Mouse (Mus musculus): ENCODE data around the gene Gpr19.

DNA sequence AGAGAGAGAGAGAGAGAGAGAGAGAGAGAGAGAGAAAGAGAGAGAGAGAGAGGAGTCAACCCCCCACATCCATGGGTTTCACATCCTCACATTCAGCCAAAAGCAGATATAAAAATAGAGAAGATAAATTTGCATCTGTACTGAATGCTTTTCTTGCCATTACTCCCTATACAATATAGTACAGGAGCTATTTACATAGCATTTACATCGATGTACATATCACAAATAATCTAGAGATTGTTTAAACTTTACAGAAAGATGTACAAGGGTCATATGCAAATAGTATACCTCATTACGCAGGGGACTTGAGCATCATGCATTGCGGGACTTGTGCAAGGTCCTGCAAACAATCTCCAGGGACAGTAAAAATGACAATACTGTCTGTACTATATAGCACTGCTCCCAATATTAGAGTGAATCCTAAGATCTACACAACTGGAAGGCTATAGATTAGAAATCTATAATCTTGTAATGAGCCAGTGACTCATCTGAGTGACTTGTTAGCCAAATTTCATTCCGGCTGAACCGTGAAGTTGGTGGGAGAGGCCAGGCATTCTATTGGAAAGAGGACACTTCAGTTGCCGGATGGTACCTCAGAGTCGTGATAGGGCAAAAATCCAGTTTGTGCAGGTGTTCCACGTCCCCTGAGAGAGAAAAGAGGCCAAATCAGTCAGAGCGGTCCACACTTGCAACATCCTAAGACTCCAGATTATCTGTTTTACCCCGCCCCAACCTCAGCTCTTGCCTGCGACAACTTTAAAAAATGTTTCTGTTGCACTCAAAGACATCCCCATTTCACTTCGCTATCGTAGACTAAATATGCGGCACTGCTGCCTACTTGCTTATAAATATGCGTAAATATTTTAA lies 1.6 kb downstream of the Gpr19 start:
- TF ChIP-seq CTCF (IDR thresholded peaks at IDR 0.05; ENCODE audit: borderline replicate concordance, extremely low read depth, insufficient read depth, insufficient read length) (no peak), POLR2A (IDR thresholded peaks at IDR 0.05; ENCODE audit: borderline replicate concordance, extremely low read depth, insufficient read depth, insufficient read length, poor library complexity, severe bottlenecking) (no peak)
